Mouse (Mus musculus) gastrocnemius, postnatal 25 days (tissue): Measurements from ENCODE around the gene Slc13a2. TPM values are rescaled to one million over a fixed set of nuclear protein-coding genes. Genes with fewer than 3 reads are reported as not detected.

Experiments
- DNase-seq: peaks from one replicate; pipeline ENCODE4 v3.0.0; 2022
- total RNA-seq, 2 experiments: library from RNA; stranded (reverse); gene quantifications; 1 replicate in 1 of 2; 2 replicates in 1 of 2; pipeline ENCODE4 v1.2.3; 2021

Gene Slc13a2
- total RNA-seq, 2 experiments from 2014 or later: not detected

DNA sequence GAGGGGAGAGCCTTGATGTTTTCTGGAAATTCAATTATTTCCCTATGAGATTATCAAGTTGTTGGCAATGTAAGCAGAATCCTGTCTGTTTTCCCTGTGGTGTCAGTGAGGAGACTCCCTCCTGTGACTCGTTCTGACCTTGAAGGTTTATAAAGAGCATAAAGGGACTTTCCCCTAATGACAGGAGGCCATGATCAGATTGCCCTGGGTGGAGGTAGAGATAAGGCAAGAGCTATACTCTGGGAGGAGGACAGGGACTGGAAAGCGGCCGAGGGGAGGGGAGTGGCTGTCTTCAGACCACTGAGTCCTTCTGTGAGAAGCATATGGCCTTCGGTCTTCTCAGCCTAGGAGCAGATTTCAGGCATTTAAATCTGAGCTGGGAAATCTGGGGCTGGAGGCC lies 12.0 kb upstream of the Slc13a2 start:
- no peak for DNase-seq

DNA sequence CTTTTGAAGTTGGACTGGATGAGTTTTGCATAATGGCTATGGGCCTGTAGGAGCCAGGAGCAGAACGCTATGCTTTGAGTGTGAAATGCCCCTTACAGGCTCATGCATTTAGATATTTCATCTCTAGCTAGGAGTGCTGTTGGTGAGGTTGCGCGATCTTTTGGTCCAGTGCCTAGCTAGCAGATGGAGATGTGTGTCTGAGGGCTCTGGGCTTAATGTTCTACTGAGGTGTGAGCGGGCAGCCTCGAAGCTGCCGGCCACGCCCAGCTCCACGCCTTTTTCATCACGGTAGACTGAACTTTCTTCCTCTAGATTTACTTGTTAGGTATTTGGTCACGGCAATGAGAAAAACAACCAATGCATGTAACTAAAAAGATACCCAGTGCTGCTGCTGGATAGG lies 9.2 kb upstream of the Slc13a2 start:
- DNase-seq: no peak

DNA sequence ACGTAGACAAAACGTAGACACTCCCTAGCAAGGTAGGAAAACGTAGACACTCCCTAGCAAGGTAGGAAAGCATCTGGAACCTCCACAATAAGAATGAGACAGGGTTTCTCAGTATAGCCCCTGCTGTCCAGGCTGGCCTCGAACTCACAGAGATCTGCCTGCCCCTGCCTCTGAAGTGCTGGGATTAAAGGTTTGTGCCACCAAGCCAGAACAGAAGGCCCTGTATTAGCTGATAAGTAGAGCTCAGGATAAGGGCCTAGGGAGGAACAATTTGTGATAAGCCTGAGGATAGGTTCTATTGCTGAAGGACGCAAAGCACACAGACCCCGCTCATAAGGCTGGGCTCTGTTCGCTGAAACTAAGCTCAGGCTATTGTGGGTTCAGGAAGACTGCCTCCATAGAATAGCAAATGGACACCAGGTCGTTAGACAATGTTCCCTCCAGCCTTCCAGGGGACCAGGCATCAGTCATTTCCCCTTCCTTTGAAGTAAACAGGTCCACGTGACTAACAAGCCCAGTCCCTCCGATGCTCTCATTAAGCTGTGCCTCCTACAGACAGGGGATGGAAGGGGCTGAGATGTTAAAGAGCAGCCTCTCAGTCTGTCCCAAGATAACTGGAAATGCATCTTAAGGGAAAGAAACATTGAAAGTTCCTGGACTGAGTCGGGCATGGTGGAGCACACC lies 8.3 kb upstream of the Slc13a2 start:
- DNase-seq: no peak

DNA sequence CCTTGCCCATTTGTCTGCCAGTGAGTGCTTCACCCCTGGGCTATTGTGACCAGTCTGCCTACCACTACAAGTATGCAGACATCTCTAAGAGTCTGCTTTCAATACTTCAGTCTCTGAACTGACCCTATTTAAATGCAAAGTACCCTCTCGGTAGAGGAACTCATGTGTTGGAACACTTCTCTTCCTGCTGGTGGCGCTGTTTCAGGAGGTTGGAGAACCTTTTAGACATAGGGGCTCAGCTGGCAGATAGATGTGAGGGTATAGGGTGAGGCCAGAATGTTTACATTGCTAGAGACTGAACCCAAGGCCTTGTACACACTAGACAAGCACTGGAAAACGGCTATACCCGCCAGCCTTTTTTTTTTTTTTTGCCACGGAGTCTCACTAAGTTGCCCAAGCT lies 6.3 kb upstream of the Slc13a2 start:
- DNase-seq: no peak

DNA sequence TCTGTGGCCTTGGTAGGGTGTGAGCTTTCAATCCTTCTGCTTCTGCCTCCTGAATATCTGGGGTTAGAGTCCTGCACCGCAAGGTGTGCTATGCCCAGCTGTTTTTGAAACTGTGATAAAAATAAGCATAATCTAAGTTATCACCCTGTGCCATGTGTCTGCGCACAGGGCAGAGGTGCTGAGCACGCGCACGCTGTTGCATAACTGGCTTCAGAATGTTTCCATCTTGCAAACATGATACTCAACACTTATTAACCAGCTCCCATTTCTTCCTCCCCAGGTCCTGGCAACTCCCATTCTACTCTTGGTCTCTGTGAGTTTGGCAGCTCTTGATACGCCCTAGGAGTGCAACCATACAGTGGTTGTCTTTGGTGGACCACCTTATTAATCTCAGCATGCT lies 5.6 kb upstream of the Slc13a2 start:
- DNase-seq: no peak

DNA sequence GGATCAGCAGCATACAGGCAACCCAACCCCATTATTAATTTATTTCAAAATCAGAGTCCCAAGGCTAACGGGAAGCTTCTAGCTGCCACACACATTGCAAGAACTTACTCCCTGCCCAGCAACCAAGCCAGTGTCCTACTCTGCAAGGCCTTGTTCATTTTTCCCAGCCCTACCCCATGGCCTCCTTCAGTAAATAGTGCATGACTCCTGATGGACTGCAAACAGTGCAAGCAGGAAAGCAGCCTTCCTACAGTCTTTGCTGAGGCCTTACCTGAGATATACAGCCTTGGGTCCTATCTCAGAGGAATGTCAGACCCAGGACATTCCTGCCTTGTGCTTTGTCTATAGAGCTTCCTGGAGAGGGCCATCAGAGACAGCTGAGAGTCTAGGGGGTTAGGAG lies 3.6 kb upstream of the Slc13a2 start:
- no peak for DNase-seq

DNA sequence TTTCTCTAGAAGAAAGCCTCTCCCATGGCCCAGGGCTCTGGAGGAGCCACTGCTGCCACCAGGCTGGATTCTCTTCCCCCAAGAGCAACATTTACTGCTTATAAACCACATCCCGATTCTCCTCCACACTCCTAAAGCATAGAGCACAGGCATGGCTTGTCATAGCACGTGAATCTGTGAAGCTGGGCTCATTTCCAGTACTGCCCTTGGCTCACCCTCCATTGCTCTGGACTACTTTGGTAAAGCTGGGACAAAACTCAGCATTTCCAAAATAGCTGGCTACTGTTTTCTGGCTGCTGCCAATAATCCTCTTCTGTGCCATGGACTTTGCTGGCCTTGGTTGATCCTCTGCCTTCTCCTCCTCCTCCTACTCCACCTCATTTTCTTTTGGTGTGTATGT lies 2.3 kb upstream of the Slc13a2 start:
- DNase-seq: no peak

DNA sequence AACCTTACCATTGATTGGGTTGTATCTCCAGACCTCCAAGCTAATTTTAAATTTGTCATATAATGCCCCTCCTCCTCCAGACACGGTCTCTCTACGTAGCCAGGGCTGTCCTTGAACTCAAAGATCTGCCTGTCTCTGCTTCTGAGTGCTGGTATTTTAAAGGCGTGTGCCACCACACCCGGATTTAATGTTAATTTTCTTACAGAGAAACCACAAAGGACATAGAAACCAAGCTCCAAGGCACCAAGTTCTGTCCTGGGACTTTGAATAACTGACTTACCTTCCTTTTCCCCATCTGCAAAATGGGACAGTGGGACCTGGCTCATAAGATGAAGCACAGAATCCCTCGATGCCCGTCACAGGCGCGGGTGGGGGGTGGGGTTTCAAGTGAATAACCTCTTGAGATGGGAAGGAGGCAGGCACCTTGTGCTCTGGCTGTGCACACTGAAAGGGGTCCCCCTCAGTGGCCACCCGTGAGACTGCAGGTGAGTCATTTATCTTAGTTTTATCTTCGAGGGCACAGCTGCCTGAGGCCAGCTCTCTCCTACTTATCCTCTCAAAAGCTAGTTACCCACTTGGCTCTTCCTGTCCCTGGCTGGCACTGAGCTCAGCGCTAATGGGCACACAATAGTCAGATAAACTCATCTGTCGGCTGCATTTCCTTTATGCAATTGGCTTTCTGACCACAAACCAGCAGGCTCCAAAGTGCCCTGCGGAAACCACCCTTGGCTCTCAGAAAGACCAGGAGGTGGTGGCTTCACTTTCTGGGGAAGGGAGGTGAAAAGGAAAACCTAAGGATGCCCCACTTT lies 612 bp downstream of the Slc13a2 start:
- DNase-seq: no peak

DNA sequence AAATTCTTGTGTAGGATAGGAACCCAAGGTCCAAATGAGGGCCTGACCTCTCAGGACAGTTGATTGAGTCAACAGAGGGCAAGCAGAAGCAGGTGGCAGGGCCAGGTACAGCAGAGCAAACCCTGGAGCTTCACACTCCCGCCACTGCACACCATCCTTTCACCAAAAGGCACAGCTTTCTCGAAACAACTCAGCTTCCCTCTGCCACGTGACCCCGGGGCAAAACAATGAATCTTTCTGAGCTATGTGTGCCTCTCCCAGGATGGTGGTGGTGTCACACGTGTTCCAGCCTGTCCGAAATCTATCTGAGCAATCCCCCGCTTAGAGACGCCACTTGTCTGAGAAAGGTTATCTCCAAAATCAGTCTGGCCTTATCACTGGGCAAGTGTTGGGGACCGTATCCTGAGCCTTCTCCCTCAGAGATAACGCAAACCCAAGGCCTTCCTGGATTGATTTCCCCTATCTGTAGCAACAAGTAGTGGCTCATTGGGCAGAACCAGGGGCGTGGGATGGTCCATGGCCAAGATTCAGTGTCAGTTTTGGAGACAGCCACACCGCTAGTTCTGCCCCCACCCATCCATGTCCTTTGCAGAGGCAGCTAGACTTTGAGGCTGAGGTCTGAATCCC lies 1.6 kb downstream of the Slc13a2 start:
- no peak for DNase-seq

DNA sequence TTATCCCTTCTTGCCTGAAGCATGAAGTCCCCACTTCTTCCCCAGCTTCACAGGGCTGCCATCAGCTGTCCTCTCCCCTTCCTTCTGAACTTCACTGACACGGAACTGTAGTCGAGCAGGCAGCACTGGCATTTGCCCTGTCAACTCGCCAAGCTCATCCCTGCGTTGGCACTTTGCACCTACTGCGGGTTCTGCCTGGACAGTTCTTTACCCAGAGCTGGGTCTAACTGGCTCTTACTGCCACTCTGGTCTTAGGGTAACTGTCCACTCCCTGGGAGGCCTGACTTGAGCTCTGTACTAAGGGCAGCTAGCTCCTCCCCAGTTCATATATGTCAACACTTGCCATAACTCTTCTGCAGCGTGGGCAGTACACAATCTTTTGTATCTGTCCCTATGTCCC lies 5.2 kb downstream of the Slc13a2 start:
- no peak for DNase-seq

DNA sequence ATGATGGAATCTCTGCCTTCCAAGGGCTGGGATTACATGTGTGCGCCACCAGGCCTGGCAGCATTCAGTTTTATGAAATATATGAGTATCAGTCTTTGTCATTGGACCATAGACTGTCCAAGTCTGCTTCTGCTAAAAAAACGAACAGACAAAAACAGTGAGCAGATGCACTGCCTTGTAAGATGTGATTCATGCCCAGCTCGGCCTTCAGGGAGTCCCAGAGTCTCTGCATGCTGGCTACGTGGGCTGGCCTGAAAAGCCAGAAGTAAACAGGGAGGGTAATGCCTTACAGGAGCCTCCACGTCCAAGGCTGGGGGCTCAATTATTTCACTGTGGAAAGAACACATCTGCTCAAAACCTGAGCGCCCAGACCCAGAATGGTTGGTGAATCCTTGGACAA lies 9.2 kb downstream of the Slc13a2 start:
- no peak for DNase-seq

DNA sequence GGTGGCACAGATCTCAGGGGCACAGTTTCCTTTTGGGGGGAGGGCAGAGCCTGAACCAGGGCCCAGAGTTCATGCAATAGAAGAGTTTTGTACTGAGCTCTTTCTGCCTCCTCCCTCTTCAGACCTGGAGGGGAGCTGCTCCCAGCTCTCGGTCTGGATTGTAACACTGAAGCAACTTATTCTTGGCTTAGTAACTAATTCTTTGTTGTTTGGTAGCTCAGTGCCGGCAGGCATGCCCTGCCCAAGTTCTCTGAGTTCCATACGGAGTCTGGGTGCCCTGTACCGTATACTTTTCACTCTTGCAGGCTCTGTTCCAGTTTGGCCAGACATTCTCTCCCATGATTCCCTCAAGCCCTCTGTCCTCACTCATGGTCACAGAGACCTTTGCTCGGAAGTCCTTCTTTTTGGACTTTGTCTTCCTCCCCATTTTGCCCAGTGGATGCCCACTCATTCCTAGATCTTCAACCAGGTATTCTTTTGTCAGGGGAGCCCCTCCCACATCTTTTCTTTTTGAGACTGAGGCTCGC lies 9.6 kb downstream of the Slc13a2 start:
- DNase-seq: no peak

DNA sequence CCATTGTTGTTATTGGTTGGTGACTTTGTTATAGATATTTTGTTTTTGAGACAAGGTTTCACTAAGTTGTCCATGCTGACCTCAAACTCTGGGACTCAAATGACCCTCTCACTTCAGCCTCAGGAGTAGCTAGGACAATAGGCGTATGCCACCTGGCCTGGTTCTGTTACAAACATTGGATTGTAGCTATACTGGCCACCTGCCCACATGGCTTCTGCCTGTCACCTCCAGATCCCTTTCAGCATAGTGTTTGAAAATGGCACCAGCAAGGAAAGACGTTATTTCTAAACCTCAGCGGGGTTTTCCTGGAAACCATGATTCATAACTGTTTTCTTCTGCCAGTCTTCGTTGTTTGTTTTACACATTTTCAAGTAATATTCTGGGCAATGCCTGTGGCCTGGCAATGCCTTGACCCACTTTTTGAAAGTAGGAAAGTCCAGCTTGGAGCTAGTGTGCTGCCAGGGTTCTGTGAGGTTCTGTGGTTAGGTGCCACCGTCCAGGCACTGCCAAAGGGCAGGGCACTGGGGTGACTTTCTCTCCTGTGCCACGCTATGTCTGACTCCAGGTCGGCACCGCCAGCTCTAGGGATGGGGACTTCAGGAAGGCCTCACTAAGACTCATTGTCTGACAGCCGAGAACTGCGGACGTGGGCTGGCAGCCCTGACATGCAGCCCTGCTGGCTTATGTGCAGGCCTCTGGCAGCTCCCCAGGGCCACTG lies 10.3 kb downstream of the Slc13a2 start:
- peak; percentile 47 for DNase-seq

DNA sequence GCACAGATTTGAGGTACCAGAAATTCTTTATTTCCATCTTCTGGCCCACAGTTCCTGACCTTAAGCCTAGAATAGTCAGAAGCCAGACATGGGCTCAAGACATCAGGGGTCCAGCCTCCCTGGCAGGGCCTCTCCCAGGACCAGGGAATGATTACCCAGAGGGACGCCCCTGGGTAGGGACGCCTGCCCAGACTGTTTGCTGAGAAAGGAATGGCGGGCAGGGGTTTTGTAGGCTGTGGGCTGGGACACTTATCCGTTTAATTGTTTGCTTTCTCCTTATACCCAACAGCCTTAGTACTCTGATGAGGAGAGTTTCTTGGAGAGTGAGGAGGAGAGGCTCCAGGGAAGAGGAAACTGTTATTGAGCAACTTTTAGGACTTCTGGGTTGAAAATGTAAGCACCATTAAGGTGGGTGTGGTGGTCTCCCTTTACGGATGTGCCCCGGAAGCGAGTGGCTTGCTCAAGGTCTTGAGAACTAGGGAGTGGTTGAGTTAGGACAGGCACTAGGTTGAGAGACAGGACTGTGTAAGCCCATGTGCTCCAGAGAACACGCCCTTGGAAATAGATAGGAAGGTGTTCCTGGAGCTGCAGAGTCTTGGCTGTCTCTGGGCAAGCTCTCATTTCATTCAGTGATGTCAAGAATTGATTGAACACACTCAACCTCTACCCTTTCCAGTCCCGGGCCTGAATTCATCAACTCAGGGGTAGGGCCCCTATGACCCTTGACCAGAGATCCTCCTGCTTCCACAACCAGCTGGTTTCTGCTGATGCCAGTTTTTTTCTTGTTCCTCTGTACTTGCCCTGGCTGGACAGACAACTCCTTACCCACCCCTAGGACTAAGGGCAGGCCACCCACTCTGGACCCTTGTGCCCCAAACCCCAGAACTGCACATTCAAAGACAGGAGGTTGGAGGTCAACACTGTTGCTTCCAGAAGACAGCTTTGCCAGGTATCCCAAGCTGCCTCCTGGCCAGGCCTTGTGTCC lies 13.5 kb downstream of the Slc13a2 start:
- DNase-seq: no peak

DNA sequence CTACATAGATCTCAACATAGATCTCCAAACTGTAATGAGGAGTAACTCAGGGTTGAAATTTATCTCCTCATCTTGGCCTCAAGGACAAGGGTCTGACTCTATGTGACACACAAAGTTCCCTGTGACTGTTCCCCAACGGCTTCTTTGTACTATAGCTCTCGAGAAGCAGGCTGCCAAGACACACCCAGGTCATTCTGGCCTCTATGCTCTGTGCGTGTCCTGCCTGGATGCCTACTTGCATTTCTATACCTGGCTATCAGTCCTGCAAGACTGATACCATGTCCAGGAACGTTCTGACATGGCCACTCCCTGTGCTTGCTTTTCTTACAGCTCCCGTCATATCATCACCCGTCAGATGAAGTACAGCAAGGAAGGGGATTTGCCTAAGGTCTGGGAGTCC lies 20.0 kb downstream of the Slc13a2 start:
- DNase-seq: no peak

DNA sequence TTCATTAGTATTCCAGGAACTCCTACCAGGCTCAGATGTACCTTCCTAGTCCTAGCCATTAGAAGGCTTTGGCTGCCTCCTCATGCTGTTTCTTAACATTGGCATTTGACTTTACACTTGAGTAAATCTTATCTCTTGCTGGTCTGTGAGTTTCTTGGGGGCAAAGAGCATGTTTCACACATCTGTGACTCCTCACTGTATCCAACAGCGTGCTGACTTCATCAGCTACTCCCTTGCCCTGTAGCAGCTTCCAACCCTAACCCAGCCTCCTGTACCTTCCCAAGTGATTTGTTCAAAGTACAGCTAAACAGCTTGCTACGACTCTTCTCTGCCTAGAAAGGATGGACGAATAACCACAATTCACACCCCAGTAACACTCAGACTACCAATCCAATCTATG lies 20.5 kb downstream of the Slc13a2 start:
- no peak for DNase-seq

DNA sequence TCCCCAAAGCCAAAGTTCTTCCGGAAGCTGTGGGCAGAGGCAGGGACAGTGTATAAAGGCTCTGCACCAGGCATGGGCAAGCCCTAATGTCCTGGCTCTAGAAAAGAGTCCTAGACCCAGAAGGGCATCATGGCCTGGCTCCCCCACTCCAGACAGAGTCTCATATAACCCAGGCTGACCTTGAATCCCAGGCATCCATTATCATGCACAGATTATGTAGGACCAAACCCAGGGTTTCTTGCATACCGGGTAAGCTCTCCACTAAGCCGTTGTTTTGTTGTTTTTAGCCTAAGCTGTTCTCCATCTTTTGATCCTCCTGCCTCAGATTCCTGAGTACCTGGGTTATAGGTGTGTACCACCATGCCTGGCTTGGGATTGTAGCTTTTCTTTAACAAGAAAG lies 21.1 kb downstream of the Slc13a2 start:
- DNase-seq: no peak

DNA sequence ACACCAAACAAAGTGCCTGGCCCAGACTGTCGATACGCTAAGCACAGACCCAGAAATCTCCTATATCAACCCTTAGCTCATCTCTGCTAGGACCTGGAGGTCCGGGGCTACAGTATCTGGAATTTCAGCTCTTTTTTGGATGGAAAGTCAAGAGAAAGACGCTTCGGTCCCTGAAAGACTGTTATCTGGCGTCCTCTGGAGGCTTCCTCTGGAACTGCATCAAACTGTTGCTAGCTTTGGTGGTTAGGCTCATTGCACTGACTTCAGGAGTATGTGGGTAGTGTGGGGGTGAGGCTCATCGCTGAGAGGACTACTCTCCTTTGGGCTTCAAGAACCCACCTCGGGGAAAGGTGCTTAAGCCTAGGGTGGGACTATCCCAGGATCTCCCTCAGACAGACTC lies 22.3 kb downstream of the Slc13a2 start:
- DNase-seq: peak; percentile 33

DNA sequence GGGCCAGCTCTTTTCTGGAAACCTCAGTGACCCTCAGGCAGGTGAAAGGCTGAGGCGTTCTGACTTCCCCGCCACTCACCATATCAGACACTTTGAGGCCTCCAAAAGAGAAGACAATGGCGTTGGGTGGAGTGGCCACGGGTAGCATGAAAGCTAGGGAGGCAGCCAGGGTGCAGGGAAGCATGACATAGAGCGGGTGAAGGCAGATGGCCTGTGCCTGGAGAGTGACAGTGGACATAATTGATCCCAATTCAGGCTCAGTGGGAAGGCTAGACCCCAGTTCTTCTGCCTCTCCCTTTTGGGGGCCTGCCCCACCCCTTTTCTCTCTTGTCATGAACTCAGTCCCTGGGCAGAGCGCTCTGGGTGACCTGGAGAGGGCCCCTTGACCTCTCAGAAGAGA lies 23.8 kb downstream of the Slc13a2 start:
- DNase-seq: no peak

DNA sequence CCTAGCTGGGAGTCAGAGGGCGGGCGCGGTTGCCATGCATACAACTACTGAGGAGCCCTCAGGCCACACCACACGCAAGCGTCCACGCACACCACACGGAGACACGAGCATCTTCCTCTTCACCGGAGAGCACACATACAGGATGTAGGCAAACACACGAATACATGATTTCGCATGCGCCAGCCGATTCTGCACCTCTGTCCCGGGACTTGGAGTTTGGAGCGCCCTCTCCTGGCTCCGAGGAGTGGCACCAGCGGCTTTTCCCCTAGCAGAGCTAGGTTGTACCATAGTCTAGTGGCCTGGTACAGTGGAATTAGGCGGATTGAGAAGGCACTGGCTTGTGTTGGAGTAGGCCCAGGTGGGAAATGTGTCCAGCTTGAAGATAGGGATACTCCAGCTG lies 24.6 kb downstream of the Slc13a2 start:
- peak; percentile 45 for DNase-seq

DNA sequence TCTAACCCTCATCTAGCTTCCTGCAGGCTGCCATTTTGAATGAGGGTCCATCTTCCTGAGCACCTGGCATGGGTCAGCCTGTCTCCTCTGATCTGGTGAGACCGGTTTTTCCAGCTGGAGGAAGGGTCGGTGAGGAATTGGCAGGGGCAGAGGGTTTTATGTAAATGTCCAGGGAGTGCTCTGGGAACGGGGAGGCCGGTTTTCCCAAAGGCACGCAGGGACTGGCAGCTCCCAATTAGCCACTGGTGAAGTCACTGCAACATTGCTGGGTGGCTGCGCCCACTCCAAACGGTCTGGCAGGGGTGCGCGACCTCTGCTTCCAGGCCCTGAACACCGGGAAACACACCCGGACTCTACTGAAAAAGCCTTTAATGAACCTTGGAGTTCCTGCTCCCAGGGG lies 25.1 kb downstream of the Slc13a2 start:
- no peak for DNase-seq
